Mouse (Mus musculus) thymus, postnatal 14 days (tissue): ENCODE results near the gene Kcna10.
A peak's percentile ranks its signal among the peaks of the same experiment; 100 is the strongest.

Experiments used
- DNase-seq: peaks from one replicate; pipeline ENCODE4 v3.0.0; 2021

The Kcna10 gene

DNA sequence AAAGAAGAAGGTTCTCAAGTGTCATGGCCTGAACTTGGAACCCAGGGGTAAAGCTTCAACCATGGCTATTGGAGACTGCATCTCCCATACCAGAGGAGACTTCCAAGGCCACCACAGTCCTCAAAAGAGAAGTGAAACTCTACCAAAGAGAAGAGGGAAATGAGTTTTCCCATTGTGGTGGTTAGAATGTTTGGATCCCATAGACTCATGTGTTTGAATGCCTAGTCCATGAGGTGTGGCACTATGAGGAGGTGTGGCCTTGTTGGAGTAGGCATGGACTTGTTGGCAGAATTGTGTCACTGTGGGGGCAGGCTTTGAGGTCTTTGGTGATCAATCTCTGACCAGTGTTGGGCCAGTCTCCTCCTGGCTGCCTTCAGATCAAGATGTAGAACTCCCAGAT is 22.3 kb downstream of the Kcna10 start:
- no peak for DNase-seq

DNA sequence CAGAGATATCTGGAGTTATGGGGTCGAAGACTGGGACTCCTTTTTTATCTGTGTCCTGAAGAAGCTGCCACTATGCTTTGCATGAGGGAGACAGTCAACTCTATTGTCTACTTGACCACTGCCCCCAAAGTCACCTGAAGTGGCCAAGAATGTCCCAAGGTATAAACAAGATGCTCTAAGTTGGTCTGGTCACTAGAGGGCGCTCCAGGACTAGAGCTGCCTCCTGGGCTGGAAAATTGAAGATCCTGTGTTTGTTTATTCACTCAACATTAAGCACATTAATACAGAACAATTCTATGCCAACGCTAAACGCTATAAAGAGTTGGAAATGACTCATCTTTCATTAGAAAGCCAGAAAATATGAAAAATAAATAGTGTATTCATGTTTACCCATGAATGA is 23.1 kb downstream of the Kcna10 start:
- peak; percentile 73 for DNase-seq

DNA sequence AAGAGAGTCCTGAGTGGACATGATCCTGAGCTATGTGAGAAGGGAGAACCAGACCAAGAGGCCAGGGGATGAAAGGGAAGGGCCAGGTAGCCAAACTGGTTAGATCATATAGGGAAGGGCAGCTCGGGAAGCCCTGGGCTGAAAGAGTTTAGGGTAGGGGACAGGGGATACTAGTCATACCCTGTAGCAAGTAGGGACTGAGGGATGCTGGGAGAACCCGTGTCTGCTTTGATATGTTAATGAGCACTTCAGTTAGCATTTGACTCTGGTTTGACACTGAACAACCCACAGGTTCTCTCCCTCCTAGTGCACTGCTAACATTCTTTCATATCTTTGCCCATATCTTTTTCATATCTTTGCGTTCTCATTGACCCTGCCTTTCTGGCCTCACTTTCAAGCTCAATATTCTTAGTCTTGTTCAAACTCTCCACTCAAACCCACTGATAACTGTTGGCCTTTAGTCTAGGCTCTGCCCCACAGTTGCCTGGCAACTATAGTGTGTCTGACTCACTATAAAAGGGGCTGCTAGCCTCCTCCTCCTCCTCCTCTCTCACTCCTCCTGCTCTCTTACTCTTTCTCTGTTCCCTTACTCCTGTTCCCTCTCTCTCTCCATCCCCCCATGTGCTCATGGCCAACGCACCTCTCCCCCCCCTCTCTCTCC is 23.8 kb downstream of the Kcna10 start:
- no peak for DNase-seq

DNA sequence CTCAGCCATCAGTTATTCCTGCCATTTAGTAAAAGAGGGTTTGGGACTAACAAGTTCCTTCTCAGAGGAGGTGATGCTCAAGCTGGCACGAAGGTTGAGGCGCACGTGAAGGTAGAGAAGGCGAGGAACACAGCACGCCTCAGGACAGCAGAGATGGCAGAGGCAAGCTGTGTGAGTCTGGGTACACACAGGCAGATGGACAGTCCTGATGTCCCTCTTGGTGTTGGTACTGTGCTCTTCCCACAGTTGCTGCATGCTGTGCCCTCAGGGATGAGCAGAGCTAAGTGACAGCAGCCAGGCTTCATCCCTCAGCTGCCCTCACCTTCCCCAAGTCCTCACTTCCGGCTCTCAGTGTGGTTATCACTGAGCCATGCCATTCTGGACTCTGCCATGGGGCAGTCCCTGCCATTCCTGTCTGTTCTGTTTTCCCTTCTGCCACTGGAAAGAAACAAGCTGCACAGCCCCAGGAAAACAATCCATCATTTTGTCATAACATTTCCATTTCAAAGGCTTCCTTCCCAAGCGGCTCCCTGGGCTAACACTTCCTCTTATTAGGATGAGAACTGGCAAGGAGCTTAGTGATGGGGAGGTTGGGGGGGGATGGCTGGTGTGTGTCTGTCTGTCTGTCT is 24.9 kb downstream of the Kcna10 start:
- no peak for DNase-seq

DNA sequence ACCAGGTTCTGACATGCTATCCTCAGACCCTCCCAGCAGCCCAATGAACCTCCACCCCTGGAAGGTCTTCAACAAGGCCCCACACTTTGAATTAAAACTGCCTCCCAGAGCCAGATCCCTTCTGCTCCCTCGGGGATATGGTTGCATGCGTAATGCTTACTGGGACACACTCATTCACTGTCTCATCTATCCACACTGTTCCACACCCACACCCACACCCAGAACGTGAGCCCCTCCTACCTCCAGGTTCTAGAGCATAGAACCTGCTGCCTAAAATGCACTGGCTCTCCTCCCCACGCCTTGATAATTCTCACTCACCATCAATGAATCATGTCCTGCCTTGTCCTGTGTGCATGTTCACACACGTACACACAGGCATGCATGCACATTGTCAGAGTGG is 31.8 kb downstream of the Kcna10 start:
- DNase-seq: no peak

DNA sequence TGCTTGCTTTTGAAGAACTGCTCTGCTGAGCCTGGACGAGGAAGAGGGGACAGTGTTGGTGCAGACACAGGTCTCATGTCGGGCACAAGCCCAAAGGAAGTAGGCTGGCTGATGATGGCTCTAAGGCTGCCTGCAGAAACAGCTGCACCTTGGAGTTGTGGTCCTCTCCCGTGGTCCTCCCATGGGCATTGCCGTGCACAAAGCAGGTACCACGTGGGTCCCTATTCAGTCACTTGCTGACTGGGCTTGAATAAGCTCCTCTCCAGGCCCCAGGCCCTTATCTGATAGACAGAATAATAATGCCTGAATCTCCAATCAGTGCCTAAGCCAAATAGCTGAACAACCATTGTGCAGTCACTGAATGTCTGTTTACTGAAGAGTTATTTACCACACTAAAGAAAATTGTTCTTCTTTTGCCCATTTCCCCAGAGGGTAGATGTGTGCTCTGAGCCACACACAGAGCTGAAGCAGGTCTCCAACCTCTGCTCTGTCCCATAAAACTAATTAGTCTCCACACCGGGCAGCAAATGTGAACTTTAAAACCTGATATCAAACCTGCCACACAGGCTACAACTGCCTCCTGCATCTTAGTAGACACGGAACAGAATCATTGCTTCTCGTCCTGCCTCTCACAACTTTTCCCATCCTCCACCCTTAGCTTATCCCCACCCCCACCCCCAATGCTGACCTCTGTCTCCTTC is 33.7 kb downstream of the Kcna10 start:
- DNase-seq: no peak

DNA sequence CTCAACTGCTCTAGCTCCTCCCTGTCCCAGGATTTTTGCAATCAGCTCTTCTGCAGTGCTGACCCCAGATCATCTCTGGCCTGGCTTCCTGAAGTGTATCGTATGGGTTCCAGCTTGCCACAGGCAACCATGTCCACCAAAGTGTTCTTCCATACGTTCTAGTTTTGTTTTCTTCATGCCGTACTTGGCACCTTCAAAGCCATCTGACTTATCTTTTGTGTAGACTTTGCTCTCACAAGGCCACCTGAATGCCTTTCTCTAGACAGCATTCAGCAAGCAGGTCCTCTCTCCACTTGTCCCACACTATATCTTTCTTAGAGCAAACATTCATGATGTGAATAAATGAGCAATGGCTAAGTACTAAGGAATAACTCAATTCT is 34.2 kb downstream of the Kcna10 start:
- no peak for DNase-seq

- DNase-seq: no peak
Observed at GRCm38 (mm10) chr3:107218572-107218971, 35.7 kb downstream of the Kcna10 start.

DNA sequence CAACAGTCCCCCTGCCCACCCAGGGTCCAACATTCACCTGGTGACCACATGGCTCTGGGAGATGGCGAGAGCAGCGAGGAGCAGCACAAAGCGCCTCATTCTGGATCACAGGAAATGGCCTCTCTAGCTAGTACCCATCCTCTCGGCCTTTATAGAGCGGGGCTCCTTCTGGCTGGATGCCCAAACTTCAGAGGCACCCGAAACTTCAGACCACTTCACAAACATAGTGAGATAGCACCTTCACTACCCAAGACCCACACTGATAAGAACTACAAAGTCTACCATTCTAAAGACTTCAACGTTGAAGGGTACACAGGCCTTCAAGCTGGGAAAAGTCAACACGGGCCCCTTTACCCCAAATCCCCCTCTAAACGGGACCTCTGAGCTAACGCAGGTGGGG is 38.8 kb downstream of the Kcna10 start, which contains the start of gene Cym:
Gene Cym, minus strand, starts transcription at position 125 of the 400 bp plus-strand sequence.
- no peak for DNase-seq

DNA sequence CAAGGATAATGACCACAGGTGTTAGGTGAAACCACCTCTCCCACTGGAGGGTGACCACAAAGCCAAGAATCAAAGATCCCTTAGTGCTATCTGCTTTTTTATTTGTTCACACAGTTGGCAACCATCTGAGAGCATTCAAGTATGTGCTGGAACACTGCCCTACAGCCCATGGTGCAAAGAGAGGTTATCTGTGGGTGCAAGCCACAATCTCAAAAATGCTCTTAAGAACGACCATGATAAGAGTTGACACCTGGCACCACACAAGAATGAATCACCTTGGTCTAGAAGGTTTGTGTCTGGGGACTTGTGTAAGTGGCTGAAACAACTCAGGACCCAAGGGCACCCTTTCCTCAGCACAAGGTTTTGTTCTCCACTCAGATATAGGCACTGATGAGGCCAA is 40.4 kb downstream of the Kcna10 start:
- DNase-seq: no peak

- DNase-seq: no peak
Observed at GRCm38 (mm10) chr3:107225820-107226219, 43.0 kb downstream of the Kcna10 start.

GRCm38 (mm10) chr3:107229221-107229620 is 46.4 kb downstream of the Kcna10 start:
- no peak for DNase-seq

DNA sequence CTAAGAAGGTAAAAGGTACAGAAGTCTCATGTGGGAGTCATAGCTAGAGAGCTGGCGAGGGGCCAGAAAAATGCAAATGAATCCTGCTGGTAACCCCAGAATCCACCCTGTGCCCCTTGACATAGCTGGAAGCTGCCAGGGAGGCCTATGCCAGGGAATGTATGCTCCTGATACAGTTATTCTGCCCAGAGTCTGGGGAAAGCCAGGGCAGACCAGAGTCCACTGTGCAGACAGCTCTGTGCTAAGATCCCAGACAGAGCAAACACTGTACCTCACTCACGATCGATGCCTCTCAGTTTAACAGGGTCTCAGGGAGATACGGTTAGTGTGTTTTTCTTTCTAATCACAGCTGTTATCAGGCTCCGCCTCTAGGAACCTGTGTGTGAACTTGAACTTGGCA is 47.0 kb downstream of the Kcna10 start:
- no peak for DNase-seq

- DNase-seq: no peak
Observed at GRCm38 (mm10) chr3:107230527-107230926, 47.7 kb downstream of the Kcna10 start, which contains the start of gene A630076J17Rik. Gene A630076J17Rik (plus strand): TSS chr3:107230614.

DNA sequence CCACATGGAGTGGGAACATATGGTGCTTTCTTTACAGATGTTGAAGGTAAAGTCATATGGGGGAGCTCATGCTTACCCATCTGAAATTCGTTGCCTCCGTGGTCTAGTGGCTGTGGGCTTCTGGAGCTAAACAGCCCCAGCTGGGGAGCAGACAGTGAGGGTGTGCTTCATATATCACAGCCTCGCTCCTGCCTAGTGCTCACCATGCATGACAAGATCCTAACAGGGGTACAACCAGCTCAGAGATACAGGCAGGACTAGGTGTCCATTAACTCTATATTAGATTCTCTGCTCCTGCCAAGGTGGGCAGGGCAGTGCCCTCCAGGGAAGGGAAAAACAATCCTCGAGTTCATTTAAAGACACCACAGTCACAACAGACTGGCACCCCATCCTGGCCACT is 48.3 kb downstream of the Kcna10 start:
- DNase-seq: no peak

GRCm38 (mm10) chr3:107233351-107233813 is 50.5 kb downstream of the Kcna10 start:
- DNase-seq: peak; percentile 77

GRCm38 (mm10) chr3:107233945-107234344 is 51.1 kb downstream of the Kcna10 start:
- DNase-seq: no peak

DNA sequence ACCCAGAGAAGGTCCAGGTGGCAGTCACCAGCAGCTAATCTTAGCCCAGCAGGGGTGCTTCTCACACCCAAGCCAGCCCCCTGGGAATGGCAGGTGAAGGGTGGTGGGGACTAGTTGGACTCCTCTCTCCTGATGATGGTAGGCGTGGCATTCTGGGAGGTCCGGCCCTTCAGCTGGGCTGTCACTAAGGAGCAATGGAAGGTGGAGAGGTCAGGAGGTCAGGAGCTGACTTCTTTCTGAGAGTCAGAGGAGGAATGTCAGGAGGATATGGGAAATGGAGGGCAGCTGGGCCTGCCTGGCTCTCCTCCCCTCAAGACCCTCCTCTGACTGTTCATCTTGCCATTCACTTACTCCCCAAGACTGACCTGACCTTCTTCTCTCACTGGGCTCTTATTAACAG is 55.2 kb downstream of the Kcna10 start:
- DNase-seq: no peak

DNA sequence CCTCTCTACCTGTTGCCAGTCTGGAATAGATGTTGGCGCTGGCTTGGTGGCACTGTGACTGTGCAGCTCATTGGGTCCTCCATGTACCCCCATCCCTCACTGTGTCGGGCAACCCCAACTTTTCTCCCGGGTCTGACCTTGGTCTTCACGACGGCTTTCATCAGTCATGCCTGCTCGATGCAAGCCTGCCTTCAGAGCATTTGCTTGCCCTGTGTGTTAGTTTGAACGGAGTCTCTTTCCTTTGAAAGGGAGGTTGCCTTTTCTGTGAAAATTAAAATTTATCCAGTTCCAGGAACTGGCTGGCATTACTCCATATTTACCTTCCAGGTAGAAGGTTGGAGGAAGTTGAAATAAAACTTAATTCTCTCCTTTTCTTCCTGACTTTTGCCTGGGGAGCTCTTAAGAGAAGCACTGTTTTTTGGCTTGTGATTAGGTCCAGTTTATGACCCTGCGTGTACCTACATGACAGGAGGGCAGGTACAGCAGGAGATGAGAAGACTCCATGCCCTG is 55.7 kb downstream of the Kcna10 start:
- DNase-seq: no peak

DNA sequence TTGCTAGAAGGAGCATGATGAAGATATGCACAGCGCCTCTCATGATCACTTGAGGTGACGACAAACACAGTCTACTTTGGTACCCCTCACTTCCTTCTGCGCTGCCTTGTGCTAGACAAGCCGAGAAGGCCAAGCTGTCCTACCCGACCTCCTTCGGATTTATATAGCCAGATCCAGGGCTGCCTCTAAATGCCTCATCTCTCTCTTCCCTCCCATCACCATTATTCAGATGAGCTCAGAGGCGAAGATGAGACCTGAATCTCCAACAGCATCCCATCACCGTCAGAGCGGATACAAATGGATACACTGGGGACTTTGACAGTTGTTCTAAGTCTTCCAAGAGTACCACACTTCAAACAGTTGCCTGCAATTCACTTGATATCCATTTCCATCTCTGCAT is 56.8 kb downstream of the Kcna10 start, which contains the start of gene Prok1:
Gene Prok1, minus strand, starts transcription at position 101 of the 400 bp plus-strand sequence.
- no peak for DNase-seq

DNA sequence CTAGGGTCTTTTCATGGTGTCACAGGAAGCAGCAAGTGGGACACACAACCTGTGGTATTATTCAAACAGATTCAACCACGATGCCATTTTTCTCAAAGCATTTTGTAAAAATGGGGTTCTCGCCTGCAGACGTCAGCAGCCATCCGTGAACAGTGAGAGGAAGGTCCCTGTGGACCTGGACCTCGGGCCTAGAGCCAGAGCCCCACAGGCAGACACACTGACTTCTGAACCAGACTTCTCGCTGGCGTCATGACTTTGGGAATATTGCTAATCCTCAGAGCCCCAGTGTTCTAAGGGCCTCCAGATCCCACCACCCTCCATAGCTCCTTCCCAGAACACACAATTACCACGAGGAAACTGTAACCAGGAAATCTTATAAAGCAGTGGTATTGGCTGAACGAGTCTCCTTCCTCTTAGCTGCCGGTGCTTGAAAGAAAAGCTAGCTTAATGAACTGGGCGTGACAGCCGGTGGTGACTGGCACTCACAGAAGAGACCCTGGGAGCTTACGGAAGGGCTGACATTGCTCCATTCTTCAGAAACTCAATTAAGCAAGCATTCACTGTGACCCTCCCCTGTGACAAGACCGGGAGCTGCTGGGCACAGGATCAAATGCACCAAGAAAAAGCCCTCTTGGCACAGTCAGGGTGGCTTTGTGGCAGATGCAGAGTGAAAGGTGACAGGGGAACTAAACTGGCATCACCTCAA is 58.7 kb downstream of the Kcna10 start:
- no peak for DNase-seq
